Mouse (Mus musculus) c-Kit-negative CD71-positive TER-119-positive erythroid progenitor cells, embryonic 14.5 days (primary cell): ENCODE data around the gene Lrrc46.

Experiments used
- DNase-seq: peaks from one replicate; pipeline ENCODE4 v3.0.0-alpha.2; 2013; ENCODE audit warnings: low read depth, low spot score

Lrrc46 gene

GRCm38 (mm10) chr11:97041022-97041899 lies at the start of gene Lrrc46, which contains the start of gene Mrpl10:
Lrrc46 (minus strand) TSS chr11:97041407.
Mrpl10 (plus strand) TSS chr11:97041560.
- DNase-seq = peak; percentile 79

GRCm38 (mm10) chr11:97086365-97086764 lies 45.2 kb upstream of the Lrrc46 start:
- DNase-seq = no peak

- no peak for DNase-seq
Observed at GRCm38 (mm10) chr11:97084821-97085505, 43.8 kb upstream of the Lrrc46 start.

GRCm38 (mm10) chr11:97083401-97084140 lies 42.4 kb upstream of the Lrrc46 start:
- DNase-seq = no peak

- peak; percentile 21 for DNase-seq
Observed at GRCm38 (mm10) chr11:97082977-97083376, 41.8 kb upstream of the Lrrc46 start.

- DNase-seq = no peak
Observed at GRCm38 (mm10) chr11:97080291-97080690, 39.1 kb upstream of the Lrrc46 start.

- DNase-seq = no peak
Observed at GRCm38 (mm10) chr11:97078751-97079150, 37.5 kb upstream of the Lrrc46 start.

- DNase-seq = no peak
Observed at GRCm38 (mm10) chr11:97074235-97074634, 33.0 kb upstream of the Lrrc46 start.

- peak; percentile 16 for DNase-seq
Observed at GRCm38 (mm10) chr11:97072533-97072932, 31.3 kb upstream of the Lrrc46 start.

- no peak for DNase-seq
Observed at GRCm38 (mm10) chr11:97071129-97071528, 29.9 kb upstream of the Lrrc46 start.

- DNase-seq = no peak
Observed at GRCm38 (mm10) chr11:97069770-97070169, 28.6 kb upstream of the Lrrc46 start.

- no peak for DNase-seq
Observed at GRCm38 (mm10) chr11:97069333-97069732, 28.1 kb upstream of the Lrrc46 start.

- no peak for DNase-seq
Observed at GRCm38 (mm10) chr11:97066656-97067360, 25.6 kb upstream of the Lrrc46 start.

- no peak for DNase-seq
Observed at GRCm38 (mm10) chr11:97065538-97066295, 24.5 kb upstream of the Lrrc46 start.

- no peak for DNase-seq
Observed at GRCm38 (mm10) chr11:97063921-97064295, 22.7 kb upstream of the Lrrc46 start.

- DNase-seq = no peak
Observed at GRCm38 (mm10) chr11:97063274-97063920, 22.2 kb upstream of the Lrrc46 start.

GRCm38 (mm10) chr11:97052219-97052646 lies 11.0 kb upstream of the Lrrc46 start:
- peak; percentile 43 for DNase-seq

GRCm38 (mm10) chr11:97050944-97051586 lies 9.9 kb upstream of the Lrrc46 start:
- no peak for DNase-seq

- no peak for DNase-seq
Observed at GRCm38 (mm10) chr11:97050216-97050943, 9.2 kb upstream of the Lrrc46 start, which contains the start of gene Osbpl7. Osbpl7 (plus strand) TSS chr11:97050628.
